Mouse (Mus musculus) adrenal gland, postnatal 4 days (tissue): ENCODE measurements around the gene Gm10719. TPM values are rescaled to one million over a fixed set of nuclear protein-coding genes. Genes with fewer than 3 reads are reported as not detected.
"Not testable (repeated sequence)": the region's sequence is repeated elsewhere in the genome, so short reads cannot be mapped to it uniquely, and the experiment has no call there.

ENCODE experiments used
- DNase-seq, 2 experiments: peaks; one replicate each; pipeline ENCODE4 v3.0.0; 2021 to 2022; ENCODE audit warnings: low spot score in 2 of 2, mixed read lengths in 2 of 2
- microRNA-seq: library from miRNA; unstranded; fragments of <30 nt; microRNA quantifications from one replicate; pipeline ENCODE4 v1.2.0, GENCODE M21; 2021
- total RNA-seq, 2 experiments: library from RNA; stranded (reverse); gene quantifications; 2 replicates each; pipeline ENCODE4 v1.2.3; 2021

Gene Gm10719
- total RNA-seq, 2 experiments from 2014 or later = 1.7 to 2.3 TPM

DNA sequence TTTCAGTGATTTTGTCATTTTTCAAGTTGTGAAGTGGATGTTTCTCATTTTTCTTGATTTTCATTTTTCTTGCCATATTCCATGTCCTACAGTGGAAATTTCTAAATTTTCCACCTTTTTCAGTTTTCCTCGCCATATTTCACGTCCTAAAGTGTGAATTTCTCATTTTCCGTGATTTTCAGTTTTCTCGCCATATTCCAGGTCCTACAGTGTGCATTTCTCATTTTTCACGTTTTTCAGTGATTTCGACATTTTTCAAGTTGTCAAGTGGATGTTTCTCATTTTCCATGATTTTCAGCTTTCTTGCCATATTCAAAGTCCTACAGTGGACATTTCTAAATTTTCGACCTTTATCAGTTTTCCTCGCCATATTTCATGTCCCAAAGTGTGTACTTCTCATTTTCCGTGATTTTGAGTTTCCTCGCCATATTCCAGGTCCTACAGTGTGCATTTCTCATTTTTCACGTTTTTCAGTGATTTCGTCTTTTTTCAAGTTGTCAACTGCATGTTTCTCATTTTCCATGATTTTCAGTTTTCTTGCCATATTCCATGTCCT lies 7.8 kb downstream of the Gm10719 start, which contains the start of gene Gm10717:
Gene Gm10717 (plus strand): TSS at position 506 of the 556 bp plus-strand sequence.
- not testable (repeated sequence) for DNase-seq

DNA sequence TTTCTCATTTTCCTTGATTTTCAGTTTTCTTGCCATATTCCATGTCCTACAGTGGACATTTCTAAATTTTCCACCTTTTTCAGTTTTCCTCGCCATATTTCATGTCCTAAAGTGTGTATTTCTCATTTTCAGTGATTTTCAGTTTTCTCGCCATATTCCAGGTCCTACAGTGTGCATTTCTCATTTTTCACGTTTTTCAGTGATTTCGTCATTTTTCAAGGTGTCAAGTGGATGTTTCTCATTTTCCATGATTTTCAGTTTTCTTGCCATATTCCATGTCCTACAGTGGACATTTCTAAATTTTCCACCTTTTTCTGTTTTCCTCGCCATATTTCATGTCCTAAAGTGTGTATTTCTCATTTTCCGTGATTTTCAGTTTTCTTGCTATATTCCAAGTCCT lies 8.4 kb downstream of the Gm10719 start:
- peak; percentile 62 to 86 for DNase-seq

DNA sequence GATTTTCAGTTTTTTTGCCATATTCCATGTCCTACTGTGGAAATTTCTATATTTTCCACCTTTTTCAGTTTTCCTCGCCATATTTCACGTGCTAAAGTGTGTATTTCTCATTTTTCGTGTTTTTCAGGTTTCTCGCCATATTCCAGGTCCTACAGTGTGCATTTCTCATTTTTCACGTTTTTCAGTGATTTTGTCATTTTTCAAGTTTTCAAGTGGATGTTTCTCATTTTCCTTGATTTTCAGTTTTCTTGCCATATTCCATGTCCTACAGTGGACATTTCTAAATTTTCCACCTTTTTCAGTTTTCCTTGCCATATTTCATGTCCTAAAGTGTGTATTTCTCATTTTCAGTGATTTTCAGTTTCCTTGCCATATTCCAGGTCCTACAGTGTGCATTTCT lies 8.9 kb downstream of the Gm10719 start:
- DNase-seq = peak in 1 of 2 experiments; percentile 4

DNA sequence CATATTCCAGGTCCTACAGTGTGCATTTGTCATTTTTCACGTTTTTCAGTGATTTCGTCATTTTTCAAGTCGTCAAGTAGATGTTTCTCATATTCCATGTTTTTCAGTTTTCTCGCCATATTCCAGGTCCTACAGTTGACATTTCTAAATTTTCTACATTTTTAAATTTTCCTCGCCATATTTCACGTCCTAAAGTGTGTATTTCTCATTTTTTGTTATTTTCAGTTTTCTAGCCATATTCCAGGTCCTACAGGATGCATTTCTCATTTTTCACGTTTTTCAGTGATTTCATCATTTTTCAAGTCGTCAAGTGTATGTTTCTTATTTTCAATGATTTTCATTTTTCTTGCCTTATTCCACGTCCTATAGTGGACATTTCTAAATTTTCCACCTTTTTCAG lies 9.5 kb downstream of the Gm10719 start:
- peak in 1 of 2 experiments; percentile 11 for DNase-seq

DNA sequence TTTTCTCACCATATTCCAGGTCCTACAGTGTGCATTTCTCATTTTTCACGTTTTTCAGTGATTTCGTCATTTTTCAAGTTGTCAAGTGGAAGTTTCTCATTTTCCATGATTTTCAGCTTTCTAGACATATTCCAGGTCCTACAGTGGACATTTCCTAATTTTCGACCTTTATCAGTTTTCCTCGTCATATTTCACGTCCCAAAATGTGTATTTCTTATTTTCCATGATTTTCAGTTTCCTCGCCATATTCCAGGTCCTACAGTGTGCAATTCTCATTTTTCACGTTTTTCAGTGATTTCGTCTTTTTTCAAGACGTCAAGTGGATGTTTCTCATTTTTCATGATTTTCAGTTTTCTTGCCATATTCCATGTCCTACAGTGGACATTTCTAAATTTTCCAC lies 10.0 kb downstream of the Gm10719 start:
- DNase-seq = not testable (repeated sequence)

DNA sequence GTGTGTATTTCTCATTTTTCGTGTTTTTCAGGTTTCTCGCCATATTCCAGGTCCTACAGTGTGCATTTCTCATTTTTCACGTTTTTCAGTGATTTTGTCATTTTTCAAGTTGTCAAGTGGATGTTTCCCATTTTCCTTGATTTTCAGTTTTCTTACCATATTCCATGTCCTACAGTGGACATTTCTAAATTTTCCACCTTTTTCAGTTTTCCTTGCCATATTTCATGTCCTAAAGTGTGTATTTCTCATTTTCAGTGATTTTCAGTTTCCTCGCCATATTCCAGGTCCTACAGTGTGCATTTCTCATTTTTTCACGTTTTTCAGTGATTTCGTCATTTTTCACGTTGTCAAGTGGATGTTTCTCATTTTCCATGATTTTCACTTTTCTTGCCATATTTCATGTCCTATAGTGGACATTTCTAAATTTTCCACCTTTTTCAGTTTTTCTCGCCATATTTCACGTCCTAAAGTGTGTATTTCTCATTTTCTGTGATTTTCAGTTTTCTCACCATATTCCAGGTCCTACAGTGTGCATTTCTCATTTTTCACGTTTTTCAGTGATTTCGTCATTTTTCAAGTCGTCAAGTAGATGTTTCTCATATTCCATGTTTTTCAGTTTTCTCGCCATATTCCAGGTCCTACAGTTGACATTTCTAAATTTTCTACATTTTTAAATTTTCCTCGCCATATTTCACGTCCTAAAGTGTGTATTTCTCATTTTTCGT lies 12.2 kb downstream of the Gm10719 start:
- peak in 1 of 2 experiments; percentile 33 for DNase-seq

DNA sequence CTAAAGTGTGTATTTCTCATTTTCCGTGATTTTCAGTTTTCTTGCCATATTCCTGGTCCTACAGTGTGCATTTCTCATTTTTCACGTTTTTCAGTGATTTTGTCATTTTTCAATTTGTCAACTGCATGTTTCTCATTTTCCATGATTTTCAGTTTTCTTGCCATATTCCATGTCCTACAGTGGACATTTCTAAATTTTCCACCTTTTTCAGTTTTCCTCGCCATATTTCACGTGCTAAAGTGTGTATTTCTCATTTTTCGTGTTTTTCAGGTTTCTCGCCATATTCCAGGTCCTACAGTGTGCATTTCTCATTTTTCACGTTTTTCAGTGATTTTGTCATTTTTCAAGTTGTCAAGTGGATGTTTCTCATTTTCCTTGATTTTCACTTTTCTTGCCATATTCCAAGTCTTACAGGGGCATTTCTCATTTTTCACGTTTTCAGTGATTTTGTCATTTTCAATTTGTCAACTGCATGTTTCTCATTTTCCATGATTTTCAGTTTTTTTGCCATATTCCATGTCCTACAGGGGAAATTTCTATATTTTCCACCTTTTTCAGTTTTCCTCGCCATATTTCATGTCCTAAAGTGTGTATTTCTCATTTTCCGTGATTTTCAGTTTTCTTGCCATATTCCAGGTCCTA lies 13.6 kb downstream of the Gm10719 start:
- DNase-seq = not testable (repeated sequence)

DNA sequence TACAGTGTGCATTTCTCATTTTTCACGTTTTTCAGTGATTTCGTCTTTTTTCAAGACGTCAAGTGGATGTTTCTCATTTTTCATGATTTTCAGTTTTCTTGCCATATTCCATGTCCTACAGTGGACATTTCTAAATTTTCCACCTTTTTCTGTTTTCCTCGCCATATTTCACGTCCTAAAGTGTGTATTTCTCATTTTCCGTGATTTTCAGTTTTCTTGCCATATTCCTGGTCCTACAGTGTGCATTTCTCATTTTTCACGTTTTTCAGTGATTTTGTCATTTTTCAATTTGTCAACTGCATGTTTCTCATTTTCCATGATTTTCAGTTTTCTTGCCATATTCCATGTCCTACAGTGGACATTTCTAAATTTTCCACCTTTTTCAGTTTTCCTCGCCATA lies 17.1 kb downstream of the Gm10719 start, which contains the start of gene Gm17535:
Gene Gm17535 (plus strand): TSS at position 301 of the 400 bp plus-strand sequence.
- not testable (repeated sequence) for DNase-seq

DNA sequence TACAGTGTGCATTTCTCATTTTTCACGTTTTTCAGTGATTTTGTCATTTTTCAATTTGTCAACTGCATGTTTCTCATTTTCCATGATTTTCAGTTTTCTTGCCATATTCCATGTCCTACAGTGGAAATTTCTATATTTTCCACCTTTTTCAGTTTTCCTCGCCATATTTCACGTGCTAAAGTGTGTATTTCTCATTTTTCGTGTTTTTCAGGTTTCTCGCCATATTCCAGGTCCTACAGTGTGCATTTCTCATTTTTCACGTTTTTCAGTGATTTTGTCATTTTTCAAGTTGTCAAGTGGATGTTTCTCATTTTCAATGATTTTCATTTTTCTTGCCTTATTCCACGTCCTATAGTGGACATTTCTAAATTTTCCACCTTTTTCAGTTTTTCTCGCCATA lies 19.4 kb downstream of the Gm10719 start, which contains the start of gene Gm10715:
Gene Gm10715 (plus strand): TSS at position 301 of the 400 bp plus-strand sequence.
- not testable (repeated sequence) for DNase-seq

DNA sequence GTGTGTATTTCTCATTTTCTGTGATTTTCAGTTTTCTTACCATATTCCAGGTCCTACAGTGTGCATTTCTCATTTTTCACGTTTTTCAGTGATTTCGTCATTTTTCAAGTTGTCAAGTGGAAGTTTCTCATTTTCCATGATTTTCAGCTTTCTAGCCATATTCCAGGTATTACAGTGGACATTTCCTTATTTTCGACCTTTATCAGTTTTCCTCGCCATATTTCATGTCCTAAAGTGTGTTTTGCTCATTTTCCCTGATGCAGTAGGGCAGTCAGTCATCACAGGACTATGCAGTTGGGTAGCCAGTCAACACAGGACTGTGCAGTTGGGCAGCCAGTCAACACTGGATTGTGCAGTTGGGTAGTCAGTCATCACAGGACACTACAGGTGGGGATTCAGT lies 21.0 kb downstream of the Gm10719 start:
- not testable (repeated sequence) for DNase-seq

Small RNA genes within 50 kb of the gene (microRNA-seq; reads per million reads assigned to microRNA genes)
- not detected for gene Mir101c

Other genes starting within 250 kb of the Gm10719 start
- not detected for gene Gm10722, start 16.5 kb upstream of the Gm10719 start, total RNA-seq
- under 1 TPM in 1 of 2 experiments, not detected in 1; 0.48 TPM for gene Gm11168, start 14.1 kb upstream of the Gm10719 start, total RNA-seq
- 1 to 10 TPM; 1.2 to 1.5 TPM for gene Gm10721, start 4.3 kb upstream of the Gm10719 start, total RNA-seq
- gene Gm10720, start 1.8 kb upstream of the Gm10719 start, total RNA-seq = not detected
- gene Gm10718, start 6.1 kb downstream of the Gm10719 start, total RNA-seq = 1 to 10 TPM; 2.9 to 3.4 TPM
- 1 to 10 TPM; 1.2 to 2.0 TPM for gene Gm10717, start 8.0 kb downstream of the Gm10719 start, total RNA-seq
- gene Gm17535, start 17.2 kb downstream of the Gm10719 start, total RNA-seq = not detected
- gene Gm10715, start 19.5 kb downstream of the Gm10719 start, total RNA-seq = not detected